Mouse (Mus musculus) lung, adult 2 months (tissue): ENCODE results near the gene Mael. TPM values are rescaled to one million over a fixed set of nuclear protein-coding genes. Genes with fewer than 3 reads are reported as not detected.

Source experiments
- DNase-seq: peaks from one replicate; pipeline ENCODE4 v3.0.0; 2022
- H3K4me1 ChIP-seq: fragments of 200-500 bp; 2 replicates; pipeline ENCODE4 v1.6.1; 2011; ENCODE audit warnings: low read length; ENCODE audit not compliant: control insufficient read depth, insufficient read depth
- H3K4me3 ChIP-seq: fragments of 200-500 bp; replicated peaks from 2 replicates; pipeline ENCODE3; 2011; ENCODE audit warnings: low read depth, mild to moderate bottlenecking, control low read depth, low read length; ENCODE audit errors: extremely low read depth
- CTCF ChIP-seq: fragments of 200-500 bp; IDR thresholded peaks from 2 replicates; pipeline ENCODE4 v1.5.1; 2011; ENCODE audit warnings: mild to moderate bottlenecking, low read length, control low read depth; ENCODE audit not compliant: insufficient read depth
- POLR2A ChIP-seq: fragments of 200-500 bp; IDR thresholded peaks from 2 replicates; pipeline ENCODE4 v1.6.1; 2011; ENCODE audit warnings: low read depth, mild to moderate bottlenecking, control low read depth, low read length, borderline replicate concordance; ENCODE audit errors: extremely low read depth
- WGBS: fragments of 180-500 bp; shearing (Covaris S2); methylation state at CpG from one replicate; pipeline ENCODE4 v1.1.7; 2018; 5-methylcytosine and 5-hydroxymethylcytosine counted together
- polyA plus RNA-seq: library from polyadenylated mRNA; depleted of rRNA; stranded (reverse); fragments of >200 nt; gene quantifications from 2 replicates; pipeline ENCODE4 v1.2.3, GENCODE M21; 2012

The Mael gene
- polyA plus RNA-seq, 1 experiment: not detected

DNA sequence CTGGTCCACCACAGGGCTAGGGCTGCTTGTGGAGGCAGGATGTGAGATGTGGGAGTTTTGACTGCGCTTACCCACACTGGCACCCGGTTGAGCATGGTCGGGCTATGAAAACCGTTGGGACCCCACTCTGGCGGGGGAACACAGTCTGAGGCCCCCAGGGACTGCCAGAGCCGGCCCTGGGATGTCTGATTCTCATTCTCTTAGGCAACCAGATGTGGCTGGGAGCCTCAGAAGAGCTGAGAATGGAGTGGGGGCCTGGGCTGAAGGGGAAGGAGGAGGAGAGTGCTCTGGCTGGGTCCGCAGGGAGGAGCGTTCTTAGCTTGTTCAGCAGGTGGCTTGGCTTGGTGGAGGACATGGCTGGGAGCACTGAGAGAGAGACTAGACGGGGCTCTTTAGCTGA is 64.9 kb downstream of the Mael start:
- H3K4me3 ChIP-seq: no peak overlapping the region
- H3K4me1 ChIP-seq: no peaks in the 10 kb centered on the region
- TF ChIP-seq CTCF (no peak), POLR2A (no peak)
- DNase-seq: no peak
- 84% methylated on average over 9 of the region's 9 CpGs for WGBS

DNA sequence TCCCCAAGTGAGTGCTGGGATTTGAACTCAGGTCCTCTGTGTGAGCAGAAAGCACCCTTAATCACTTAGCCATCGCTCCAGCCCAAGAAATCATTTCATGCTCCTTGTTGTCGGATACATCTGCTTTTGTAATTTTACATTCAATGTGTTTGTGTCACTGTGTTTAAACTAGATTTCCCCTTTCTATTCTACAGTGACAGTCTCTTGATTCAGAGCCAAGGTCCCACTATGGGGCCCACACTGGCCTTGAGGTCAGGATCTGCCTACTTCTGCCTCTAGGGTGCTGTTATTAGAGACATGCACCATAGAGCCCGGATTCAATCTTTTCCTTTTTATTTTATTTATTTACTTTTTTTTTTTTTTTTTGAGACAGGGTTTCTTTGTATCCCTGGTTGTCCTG is 65.6 kb downstream of the Mael start:
- TF ChIP-seq CTCF: no peak
- TF ChIP-seq POLR2A: no peak
- H3K4me3 ChIP-seq: no peak overlapping the region
- H3K4me1 ChIP-seq: no peaks in the 10 kb centered on the region
- WGBS: 44% methylated on average over 3 of the region's 3 CpGs
- DNase-seq: no peak

DNA sequence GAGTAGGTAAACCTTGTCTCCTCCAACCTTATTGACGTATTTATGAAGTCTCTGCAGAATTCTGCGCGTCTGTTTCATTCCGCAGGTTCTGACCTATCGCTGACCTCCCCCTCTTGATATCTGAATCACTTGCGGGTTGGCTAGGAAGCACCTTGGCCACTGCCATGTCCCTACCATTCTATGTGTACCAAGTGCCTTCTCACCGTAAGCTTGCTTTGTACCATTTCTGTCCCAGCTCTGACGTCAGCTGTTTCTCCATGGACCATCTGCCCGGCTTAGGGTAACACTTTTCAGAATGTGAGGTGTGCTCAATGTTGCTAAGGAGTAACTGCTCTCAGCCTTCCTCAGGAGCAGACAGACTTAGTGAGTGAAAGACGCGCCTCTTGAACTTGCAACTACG is 67.7 kb downstream of the Mael start:
- TF ChIP-seq POLR2A (no peak), CTCF (no peak)
- no peaks in the 10 kb centered on the region for H3K4me1 ChIP-seq
- DNase-seq: no peak
- no peak overlapping the region for H3K4me3 ChIP-seq
- 87% methylated on average over 12 of the region's 12 CpGs for WGBS

DNA sequence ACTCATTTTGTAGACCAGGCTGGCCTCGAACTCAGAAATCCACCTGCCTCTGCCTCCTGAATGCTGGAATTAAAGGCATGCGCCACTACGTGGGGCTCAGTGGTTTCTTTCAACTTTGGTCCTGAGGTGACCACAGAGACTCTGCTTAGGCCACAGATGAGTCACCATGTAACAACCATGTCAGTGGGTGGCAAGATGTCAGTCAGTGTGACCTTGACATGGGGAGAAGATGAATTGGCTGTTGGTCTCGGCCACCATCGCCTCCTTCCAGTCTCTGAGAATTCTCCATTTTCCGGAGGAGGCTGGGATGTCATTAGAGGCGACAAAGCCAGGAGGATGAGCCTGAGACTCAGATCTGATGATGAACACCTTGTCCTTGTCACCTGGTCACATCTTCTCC is 68.8 kb downstream of the Mael start:
- 86% methylated on average over 7 of the region's 7 CpGs for WGBS
- no peak for TF ChIP-seq CTCF
- no peak for TF ChIP-seq POLR2A
- no peak for DNase-seq
- Histone ChIP-seq H3K4me3 (no peak overlapping the region), H3K4me1 (no peaks in the 10 kb centered on the region)

DNA sequence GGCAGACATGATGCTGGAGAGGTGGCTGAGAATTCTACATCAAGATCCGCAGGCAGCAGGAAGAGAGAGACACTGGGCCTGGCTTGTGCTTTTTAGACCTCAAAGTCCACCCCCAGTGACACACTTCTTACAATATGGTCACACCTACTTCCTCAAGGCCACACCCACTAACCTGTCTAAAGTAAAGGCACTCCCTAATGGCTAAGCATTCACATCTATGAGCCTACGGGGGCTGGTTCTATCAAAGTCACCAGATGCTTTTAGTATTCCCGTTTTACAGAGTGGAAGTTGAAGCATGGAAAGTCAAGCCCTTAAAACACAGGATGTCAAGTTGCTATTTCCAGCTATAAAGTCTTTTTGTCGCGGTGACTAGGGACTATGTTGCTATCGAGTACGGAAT is 70.5 kb downstream of the Mael start:
- no peak for TF ChIP-seq POLR2A
- no peak for TF ChIP-seq CTCF
- WGBS: 91% methylated on average over 7 of the region's 7 CpGs
- no peak for DNase-seq
- H3K4me1 ChIP-seq: no peaks in the 10 kb centered on the region
- H3K4me3 ChIP-seq: no peak overlapping the region

DNA sequence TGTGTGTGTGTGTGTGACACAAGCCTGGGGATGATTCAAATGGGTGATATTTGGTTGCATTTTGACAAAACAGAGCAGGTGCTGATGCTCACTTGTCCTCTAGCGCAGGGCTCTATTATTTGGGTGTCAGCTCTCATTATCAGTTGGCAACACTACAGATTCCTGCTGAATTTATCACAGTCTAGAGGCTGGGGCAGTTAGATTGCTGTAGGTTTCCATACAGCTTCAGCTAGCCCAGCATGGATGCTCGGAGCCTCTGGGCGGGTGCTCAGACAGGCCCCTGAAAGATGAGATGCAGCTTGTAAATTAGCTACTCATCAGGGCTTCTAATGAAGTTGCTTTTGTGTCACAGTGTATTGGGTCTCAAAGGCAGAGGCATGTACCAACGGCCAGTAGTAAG is 71.1 kb downstream of the Mael start:
- no peak for TF ChIP-seq POLR2A
- TF ChIP-seq CTCF: no peak
- Histone ChIP-seq H3K4me1 (no peaks in the 10 kb centered on the region), H3K4me3 (no peak overlapping the region)
- no peak for DNase-seq
- 84% methylated on average over 4 of the region's 4 CpGs for WGBS

DNA sequence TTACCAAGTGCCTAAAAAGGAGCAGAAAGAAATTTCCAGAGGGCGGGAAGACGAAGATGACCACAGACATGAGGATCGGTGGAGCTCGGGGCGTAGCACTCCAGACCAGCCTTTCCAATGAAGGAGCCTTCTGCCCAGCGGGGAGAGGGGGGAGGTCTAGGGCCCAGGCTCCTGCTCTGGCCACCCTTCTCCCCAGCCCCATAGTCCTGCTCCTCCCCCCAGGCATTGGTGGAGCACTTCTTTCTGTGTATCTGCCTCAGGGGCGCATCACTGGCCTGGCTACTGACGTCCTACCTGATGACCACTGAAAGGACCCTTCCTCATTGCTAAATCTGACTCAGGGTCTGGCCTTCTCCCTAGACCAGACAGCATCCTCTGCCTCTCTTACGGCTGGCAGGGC is 73.4 kb downstream of the Mael start:
- no peak for DNase-seq
- 87% methylated on average over 9 of the region's 9 CpGs for WGBS
- TF ChIP-seq CTCF: no peak
- no peak for TF ChIP-seq POLR2A
- H3K4me1 ChIP-seq: no peaks in the 10 kb centered on the region
- H3K4me3 ChIP-seq: no peak overlapping the region

DNA sequence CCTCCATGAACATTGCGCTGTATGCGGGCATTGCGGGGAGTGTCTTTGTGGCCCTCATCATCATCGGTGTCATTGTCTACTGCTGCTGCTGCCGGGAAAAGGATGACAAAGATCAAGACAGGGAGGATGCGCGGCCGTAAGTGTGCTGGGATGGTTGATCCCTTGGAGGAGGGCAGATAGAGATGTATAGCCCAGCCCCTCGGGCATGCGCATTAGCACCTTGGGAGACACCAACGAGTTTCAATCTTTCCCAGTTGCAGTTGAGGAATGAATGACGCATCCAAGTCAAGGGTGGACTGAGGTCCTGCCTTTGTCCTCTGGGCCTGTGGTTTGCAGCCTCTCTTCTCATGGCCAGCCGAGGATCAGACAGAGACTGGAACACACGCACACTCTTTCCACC is 74.0 kb downstream of the Mael start:
- no peak for DNase-seq
- Histone ChIP-seq H3K4me3 (no peak overlapping the region), H3K4me1 (no peaks in the 10 kb centered on the region)
- TF ChIP-seq CTCF: no peak
- TF ChIP-seq POLR2A: no peak
- 90% methylated on average over 14 of the region's 14 CpGs for WGBS

DNA sequence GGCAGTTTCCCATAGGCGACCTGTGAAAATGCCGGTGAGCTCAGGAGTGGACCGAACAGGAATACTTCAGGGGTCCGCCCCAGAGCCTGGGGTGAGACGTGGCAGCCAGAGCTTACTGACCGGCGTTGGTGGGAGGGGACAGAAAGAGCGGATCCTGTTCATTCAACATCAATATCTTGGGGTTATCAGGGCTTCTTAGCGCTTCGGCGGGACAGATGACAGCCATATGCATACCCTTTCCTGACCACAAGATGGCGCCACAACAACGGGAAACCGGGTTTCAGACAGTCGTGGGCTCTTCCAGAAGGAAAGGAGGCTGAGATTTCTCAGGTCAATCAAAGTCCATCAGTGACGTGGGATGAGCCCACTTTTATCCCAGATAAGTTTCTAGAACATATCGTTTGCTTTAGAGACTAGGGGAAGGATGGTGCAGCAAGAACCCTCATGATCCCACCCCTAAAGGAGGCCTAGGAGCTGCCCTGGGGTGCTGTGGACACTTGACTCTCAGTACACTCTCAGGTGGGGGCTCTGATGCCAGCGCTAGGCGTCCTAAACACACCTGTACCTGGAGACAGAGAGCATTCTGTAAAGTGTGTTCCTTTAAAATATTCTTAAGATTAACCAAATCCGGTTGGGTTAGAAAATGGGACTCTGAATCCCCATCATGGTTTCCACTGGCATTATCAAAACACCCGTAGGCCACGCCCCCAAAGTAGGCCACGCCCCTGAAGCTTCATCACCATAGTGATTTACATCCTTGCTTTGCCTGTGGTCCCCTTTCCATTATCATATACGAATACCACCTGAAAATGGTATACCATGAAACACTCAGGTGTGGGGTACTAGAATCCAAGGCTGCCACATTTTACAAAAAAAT is 77.7 kb downstream of the Mael start:
- H3K4me1 ChIP-seq: no peaks in the 10 kb centered on the region
- no peak overlapping the region for H3K4me3 ChIP-seq
- TF ChIP-seq POLR2A (no peak), CTCF (peak; percentile 87)
- DNase-seq: peak; percentile 69
- 13% methylated on average over 24 of the region's 24 CpGs for WGBS

DNA sequence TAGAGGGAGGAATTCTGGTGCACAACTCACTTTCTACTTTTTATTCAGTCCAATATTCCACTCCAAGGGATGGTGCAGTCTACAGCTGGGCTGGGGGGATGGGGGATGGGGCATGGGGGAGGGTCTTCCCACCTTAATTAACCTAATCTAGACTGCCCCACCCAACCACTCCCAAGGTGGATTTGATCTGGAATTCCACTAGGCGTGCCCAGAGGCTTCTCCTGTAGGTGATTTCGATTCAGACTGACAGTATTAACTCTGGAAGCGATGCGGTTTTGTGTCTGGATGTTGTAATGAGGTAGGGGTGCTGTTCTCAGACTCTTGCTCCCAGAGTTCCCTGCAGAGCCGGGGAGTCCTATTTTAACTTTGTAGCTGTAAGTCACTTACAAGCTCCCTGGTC is 78.4 kb downstream of the Mael start:
- no peak overlapping the region for H3K4me3 ChIP-seq
- WGBS: 51% methylated on average over 5 of the region's 5 CpGs
- TF ChIP-seq POLR2A (no peak), CTCF (no peak)
- no peaks in the 10 kb centered on the region for H3K4me1 ChIP-seq
- DNase-seq: no peak

DNA sequence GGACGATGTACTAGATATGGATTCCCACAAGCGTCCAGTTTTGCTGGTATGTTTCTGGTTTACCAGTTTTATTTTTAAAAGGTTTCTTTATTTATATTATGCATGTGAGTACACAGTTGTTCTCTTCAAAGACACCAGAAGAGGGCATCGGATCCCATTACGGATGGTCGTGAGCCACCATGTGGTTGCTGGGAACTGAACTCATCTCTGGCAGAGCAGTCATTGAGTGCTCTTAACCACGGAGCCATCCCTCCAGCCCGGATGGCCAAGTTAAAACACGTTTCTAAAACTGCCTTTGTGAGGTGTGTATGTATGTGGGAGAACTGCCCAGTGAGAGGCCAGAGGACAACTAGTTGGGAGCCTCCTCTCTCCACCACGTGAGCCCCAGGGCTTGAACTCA is 79.9 kb downstream of the Mael start:
- DNase-seq: no peak
- TF ChIP-seq CTCF (no peak), POLR2A (no peak)
- H3K4me1 ChIP-seq: no peaks in the 10 kb centered on the region
- 52% methylated on average over 9 of the region's 9 CpGs for WGBS
- no peak overlapping the region for H3K4me3 ChIP-seq
